Mouse (Mus musculus): ENCODE data around the gene Enpp7. TPM values are rescaled to one million over a fixed set of nuclear protein-coding genes. Genes with fewer than 3 reads are reported as not detected.

The Enpp7 gene
- polyA plus RNA-seq, 1 experiment = 0.11 TPM

DNA sequence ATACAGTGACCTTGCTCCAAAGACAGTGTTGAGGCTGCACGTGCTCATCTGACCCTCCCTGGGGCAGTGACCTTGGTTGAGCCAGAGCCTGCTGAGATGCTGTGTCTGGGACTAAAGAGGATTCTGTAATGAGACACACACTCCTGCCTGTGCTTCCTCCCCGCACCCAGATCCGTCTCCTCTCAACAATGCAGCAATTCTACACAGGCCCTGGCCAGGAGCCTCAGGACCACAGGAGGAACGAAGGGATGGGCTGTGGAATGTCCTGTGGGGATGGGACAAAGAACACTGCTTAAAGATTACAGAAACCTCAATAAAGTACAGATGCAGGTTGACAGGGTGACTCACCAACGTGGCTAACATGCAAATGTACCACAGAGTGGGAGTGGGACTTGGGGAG, 2.4 kb upstream of the Enpp7 start:
- no peak for DNase-seq
- no peaks in the 10 kb centered on the region for H3K27me3 ChIP-seq (ENCODE audit: control insufficient read depth, insufficient read depth, low read length)
- H3K4me1 ChIP-seq (replicated peaks; ENCODE audit: control insufficient read depth, insufficient read depth, low read length) = peaks cover 3% of the 10 kb centered on the region; the same call in 1 of the 2 replicates
- no peak overlapping the region for H3K27ac ChIP-seq (ENCODE audit: control insufficient read depth, insufficient read depth, low read length)
- no peak overlapping the region for H3K4me3 ChIP-seq (ENCODE audit: control insufficient read depth, insufficient read depth, low read length)
- TF ChIP-seq POLR2A (IDR thresholded peaks at IDR 0.05; ENCODE audit: control insufficient read depth, extremely low read depth, insufficient read depth, low read length, poor library complexity) (no peak), CTCF (IDR thresholded peaks at IDR 0.05; ENCODE audit: borderline replicate concordance, control insufficient read depth, extremely low read depth, insufficient read depth, low read length, poor library complexity) (no peak)
- no peaks in the 10 kb centered on the region for H3K36me3 ChIP-seq (ENCODE audit: control insufficient read depth, insufficient read depth, low read length)
- WGBS = 78% methylated on average over 5 of the region's 5 CpGs

DNA sequence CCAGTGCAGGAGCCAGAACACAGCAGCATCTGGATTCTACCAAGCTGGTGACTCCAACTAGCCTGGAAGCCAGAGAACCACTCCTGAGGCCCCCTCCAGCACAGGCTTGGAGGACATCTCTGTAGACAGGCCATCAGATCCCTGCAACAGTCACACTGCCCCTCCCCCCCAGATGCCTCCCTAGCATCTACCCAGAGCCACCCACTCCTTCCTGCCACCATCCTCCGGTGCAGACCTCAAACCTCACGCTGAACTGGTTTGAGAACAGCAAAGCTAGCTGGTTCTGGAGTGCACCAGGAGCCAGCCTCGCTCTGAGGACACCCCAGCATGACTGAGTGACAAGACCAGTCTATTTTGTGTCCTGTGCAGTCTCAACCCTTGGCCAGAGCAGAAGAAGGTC, 4.8 kb downstream of the Enpp7 start:
- H3K4me1 ChIP-seq (replicated peaks; ENCODE audit: control insufficient read depth, insufficient read depth, low read length) = peaks cover 24% of the 10 kb centered on the region
- H3K4me3 ChIP-seq (ENCODE audit: control insufficient read depth, insufficient read depth, low read length) = no peak overlapping the region
- H3K27ac ChIP-seq (ENCODE audit: control insufficient read depth, insufficient read depth, low read length) = peak overlapping the region; percentile 75
- H3K27me3 ChIP-seq (ENCODE audit: control insufficient read depth, insufficient read depth, low read length) = no peaks in the 10 kb centered on the region
- no peaks in the 10 kb centered on the region for H3K36me3 ChIP-seq (ENCODE audit: control insufficient read depth, insufficient read depth, low read length)
- peak; percentile 85 for DNase-seq
- TF ChIP-seq POLR2A (IDR thresholded peaks at IDR 0.05; ENCODE audit: control insufficient read depth, extremely low read depth, insufficient read depth, low read length, poor library complexity) = no peak
- WGBS = 3% methylated on average over 3 of the region's 3 CpGs

DNA sequence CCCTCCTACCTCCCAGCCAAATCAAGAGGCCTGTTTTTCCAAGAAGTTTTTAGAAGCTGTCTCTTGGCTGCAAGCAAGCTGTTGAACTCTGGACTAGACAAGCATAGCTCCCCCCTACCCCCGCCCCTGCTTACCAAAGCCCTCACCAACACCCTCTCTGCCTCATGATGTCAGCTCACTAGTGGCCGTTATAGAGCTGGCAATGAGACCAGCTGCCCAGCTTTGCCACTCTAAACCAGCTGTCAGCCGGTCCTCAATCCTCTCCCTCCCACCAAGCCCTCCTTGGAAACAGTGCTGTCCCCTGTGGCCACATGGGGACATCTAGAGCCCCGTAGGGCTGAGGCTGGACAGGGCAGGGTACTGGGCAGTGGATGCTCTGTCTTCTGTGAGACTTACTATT, 7.5 kb downstream of the Enpp7 start:
- DNase-seq = no peak
- H3K27me3 ChIP-seq (ENCODE audit: control insufficient read depth, insufficient read depth, low read length) = peaks cover 3% of the 10 kb centered on the region; the same call in 1 of the 2 replicates
- no peaks in the 10 kb centered on the region for H3K36me3 ChIP-seq (ENCODE audit: control insufficient read depth, insufficient read depth, low read length)
- peaks cover 34% of the 10 kb centered on the region for H3K4me1 ChIP-seq (replicated peaks; ENCODE audit: control insufficient read depth, insufficient read depth, low read length)
- no peak overlapping the region for H3K4me3 ChIP-seq (ENCODE audit: control insufficient read depth, insufficient read depth, low read length)
- H3K27ac ChIP-seq (ENCODE audit: control insufficient read depth, insufficient read depth, low read length) = no peak overlapping the region
- no peak for TF ChIP-seq POLR2A (IDR thresholded peaks at IDR 0.05; ENCODE audit: control insufficient read depth, extremely low read depth, insufficient read depth, low read length, poor library complexity)
- TF ChIP-seq CTCF (IDR thresholded peaks at IDR 0.05; ENCODE audit: borderline replicate concordance, control insufficient read depth, extremely low read depth, insufficient read depth, low read length, poor library complexity) = no peak
- 87% methylated on average over 4 of the region's 4 CpGs for WGBS

DNA sequence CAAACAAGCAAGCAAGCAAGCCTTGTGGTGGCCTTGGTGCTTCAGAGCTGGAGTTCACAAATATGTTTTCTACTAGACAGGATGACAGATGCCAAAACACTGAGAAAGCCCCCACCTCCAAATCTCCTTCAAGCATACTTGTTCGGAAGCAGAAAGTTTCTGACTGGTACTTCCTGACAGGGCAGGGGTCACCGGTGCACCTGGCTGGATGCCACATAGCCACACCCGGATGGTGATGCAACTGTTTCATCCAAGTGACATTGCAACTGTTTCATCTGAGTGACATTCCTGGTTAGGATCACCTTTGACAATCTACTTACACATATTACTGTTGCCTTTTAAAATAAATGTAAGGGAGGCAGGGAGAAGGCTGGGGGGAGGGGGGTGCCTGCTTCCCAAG, 9.2 kb downstream of the Enpp7 start:
- Histone ChIP-seq H3K27ac (ENCODE audit: control insufficient read depth, insufficient read depth, low read length) (no peak overlapping the region), H3K4me3 (ENCODE audit: control insufficient read depth, insufficient read depth, low read length) (no peak overlapping the region), H3K36me3 (ENCODE audit: control insufficient read depth, insufficient read depth, low read length) (no peaks in the 10 kb centered on the region), H3K27me3 (ENCODE audit: control insufficient read depth, insufficient read depth, low read length) (peaks cover 3% of the 10 kb centered on the region; the same call in 1 of the 2 replicates), H3K4me1 (replicated peaks; ENCODE audit: control insufficient read depth, insufficient read depth, low read length) (peaks cover 28% of the 10 kb centered on the region)
- DNase-seq = no peak
- WGBS = 66% methylated on average over 3 of the region's 3 CpGs
- no peak for TF ChIP-seq POLR2A (IDR thresholded peaks at IDR 0.05; ENCODE audit: control insufficient read depth, extremely low read depth, insufficient read depth, low read length, poor library complexity)
- no peak for TF ChIP-seq CTCF (IDR thresholded peaks at IDR 0.05; ENCODE audit: borderline replicate concordance, control insufficient read depth, extremely low read depth, insufficient read depth, low read length, poor library complexity)

DNA sequence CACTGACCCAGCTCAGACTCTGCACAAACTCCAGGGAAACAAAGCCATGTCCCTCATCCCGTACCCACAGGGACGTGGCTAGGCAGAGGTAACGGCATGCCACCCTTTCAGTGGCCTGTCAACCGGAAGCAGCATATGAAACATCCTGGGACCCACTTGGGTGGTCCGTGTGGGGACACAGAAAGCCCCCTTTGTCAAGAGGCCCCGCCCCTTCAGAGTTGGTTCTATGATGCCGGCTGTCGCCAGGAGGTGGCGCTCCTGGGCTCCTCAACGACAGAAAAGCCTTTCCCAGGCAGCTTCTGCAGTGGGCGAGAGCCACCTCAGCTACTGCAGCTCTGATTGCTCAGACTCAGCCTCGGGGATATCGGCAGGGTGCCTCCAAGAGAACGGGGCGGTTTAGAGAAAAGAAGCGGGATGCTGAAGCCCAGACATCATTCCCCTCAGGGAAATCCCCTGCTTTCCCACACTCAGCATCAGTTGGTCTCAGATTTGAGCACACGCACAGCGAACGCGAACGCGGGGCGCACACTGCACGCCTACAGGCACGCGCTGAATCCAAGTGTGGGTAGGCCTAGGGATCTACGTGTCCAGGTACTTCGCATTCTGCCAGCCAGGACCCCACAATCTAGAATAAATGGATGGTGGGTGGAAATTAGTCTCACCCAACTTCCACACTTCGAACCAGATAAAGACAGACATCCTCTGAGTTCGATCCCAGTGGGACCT, 10.7 kb downstream of the Enpp7 start:
- Histone ChIP-seq H3K4me3 (ENCODE audit: control insufficient read depth, insufficient read depth, low read length) (no peak overlapping the region), H3K27ac (ENCODE audit: control insufficient read depth, insufficient read depth, low read length) (no peak overlapping the region), H3K36me3 (ENCODE audit: control insufficient read depth, insufficient read depth, low read length) (no peaks in the 10 kb centered on the region), H3K27me3 (ENCODE audit: control insufficient read depth, insufficient read depth, low read length) (peaks cover 3% of the 10 kb centered on the region; the same call in 1 of the 2 replicates), H3K4me1 (replicated peaks; ENCODE audit: control insufficient read depth, insufficient read depth, low read length) (peaks cover 15% of the 10 kb centered on the region)
- TF ChIP-seq POLR2A (IDR thresholded peaks at IDR 0.05; ENCODE audit: control insufficient read depth, extremely low read depth, insufficient read depth, low read length, poor library complexity) (no peak), CTCF (IDR thresholded peaks at IDR 0.05; ENCODE audit: borderline replicate concordance, control insufficient read depth, extremely low read depth, insufficient read depth, low read length, poor library complexity) (peak; percentile 83)
- WGBS = 24% methylated on average over 30 of the region's 30 CpGs
- DNase-seq = peak; percentile 83

DNA sequence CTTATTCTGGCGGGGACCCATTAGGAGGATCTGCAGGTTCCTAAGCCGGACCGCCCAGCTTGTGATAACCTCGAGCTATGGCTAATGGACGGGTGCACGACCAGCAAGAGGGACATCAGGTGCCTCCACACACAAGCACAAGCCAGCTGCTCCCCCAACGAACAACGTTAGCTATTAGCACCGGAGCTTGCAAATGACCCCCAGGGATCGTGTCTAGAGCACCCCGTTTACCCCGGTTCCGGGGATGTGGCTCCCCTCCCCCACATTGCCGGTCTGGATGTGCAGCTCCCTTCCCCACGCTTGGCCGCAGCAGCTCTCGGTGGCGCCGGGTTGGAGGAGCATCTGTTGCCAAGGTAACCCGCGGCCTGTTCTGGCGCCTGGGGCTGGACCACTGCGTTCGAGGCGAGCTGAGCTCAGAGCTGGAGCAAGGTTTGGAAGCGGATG, 11.4 kb downstream of the Enpp7 start:
- Histone ChIP-seq H3K27me3 (ENCODE audit: control insufficient read depth, insufficient read depth, low read length) (peaks cover 3% of the 10 kb centered on the region; the same call in 1 of the 2 replicates), H3K36me3 (ENCODE audit: control insufficient read depth, insufficient read depth, low read length) (no peaks in the 10 kb centered on the region), H3K4me1 (replicated peaks; ENCODE audit: control insufficient read depth, insufficient read depth, low read length) (peaks cover 9% of the 10 kb centered on the region; the same call in 1 of the 2 replicates), H3K27ac (ENCODE audit: control insufficient read depth, insufficient read depth, low read length) (no peak overlapping the region), H3K4me3 (ENCODE audit: control insufficient read depth, insufficient read depth, low read length) (no peak overlapping the region)
- DNase-seq = no peak
- no peak for TF ChIP-seq CTCF (IDR thresholded peaks at IDR 0.05; ENCODE audit: borderline replicate concordance, control insufficient read depth, extremely low read depth, insufficient read depth, low read length, poor library complexity)
- no peak for TF ChIP-seq POLR2A (IDR thresholded peaks at IDR 0.05; ENCODE audit: control insufficient read depth, extremely low read depth, insufficient read depth, low read length, poor library complexity)
- WGBS = 21% methylated on average over 26 of the region's 26 CpGs
